Mouse (Mus musculus) liver, embryonic 11.5 days (tissue): ENCODE results near the gene Rtkn2. TPM values are rescaled to one million over a fixed set of nuclear protein-coding genes. Genes with fewer than 3 reads are reported as not detected.

ENCODE experiments used
- ATAC-seq: fragments of 200-750 bp; cut with Nextera tagmentation; replicated peaks from 2 replicates; pipeline ENCODE4 v1.8.0; 2017; ENCODE audit warnings: moderate number of reproducible peaks, mild to moderate bottlenecking, moderate TSS enrichment, moderate library complexity; ENCODE audit not compliant: low FRiP score
- DNase-seq: peaks from one replicate; pipeline ENCODE4 v3.0.0-alpha.2; 2017; ENCODE audit warnings: low spot score
- H3K27ac ChIP-seq: fragments of 300-500 bp; sonication (generic); 2 replicates; pipeline ENCODE4 v1.5.1; 2014; ENCODE audit warnings: mild to moderate bottlenecking, low read depth, low read length, control low read depth
- H3K27me3 ChIP-seq: fragments of 300-500 bp; sonication (generic); replicated peaks from 2 replicates; pipeline ENCODE4 v1.6.1; 2014; ENCODE audit warnings: low read length, mixed read lengths; ENCODE audit not compliant: control insufficient read depth, insufficient read depth
- H3K36me3 ChIP-seq: fragments of 300-500 bp; sonication (generic); 2 replicates; pipeline ENCODE4 v1.6.1; 2014; ENCODE audit warnings: mild to moderate bottlenecking, low read length, moderate library complexity, mixed read lengths; ENCODE audit not compliant: control insufficient read depth, insufficient read depth
- H3K4me1 ChIP-seq: fragments of 300-500 bp; sonication (generic); replicated peaks from 2 replicates; pipeline ENCODE4 v1.6.1; 2014; ENCODE audit warnings: low read length, mixed read lengths; ENCODE audit not compliant: control insufficient read depth, insufficient read depth
- H3K4me2 ChIP-seq: fragments of 300-500 bp; sonication (generic); 2 replicates; pipeline ENCODE4 v1.6.1; 2014; ENCODE audit warnings: mild to moderate bottlenecking, control low read depth, moderate library complexity
- H3K4me3 ChIP-seq: fragments of 300-500 bp; sonication (generic); 2 replicates; pipeline ENCODE4 v1.5.1; 2014; ENCODE audit warnings: low read depth, low read length, control low read depth
- H3K9ac ChIP-seq: fragments of 300-500 bp; sonication (generic); 2 replicates; pipeline ENCODE4 v1.6.1; 2014; ENCODE audit warnings: low read depth, low read length, control low read depth
- H3K9me3 ChIP-seq: fragments of 300-500 bp; sonication (generic); 2 replicates; pipeline ENCODE4 v1.6.1; 2016; ENCODE audit warnings: low read length, inconsistent platforms, mixed read lengths; ENCODE audit not compliant: control insufficient read depth
- WGBS: fragments of 180-500 bp; shearing (Covaris S2); extraction: QIAGEN DNeasy Blood & Tissue Kit; methylation state at CpG from one replicate; pipeline ENCODE4 v1.1.7; 2014; 5-methylcytosine and 5-hydroxymethylcytosine counted together
- polyA plus RNA-seq: library from polyadenylated mRNA; unstranded; fragments of >200 nt; fragmentation: Nextera tagmentation; extraction: Ambion mirVana; gene quantifications from 2 replicates; pipeline ENCODE4 v1.2.1, GENCODE M21; 2014

Rtkn2 gene
- polyA plus RNA-seq, 1 experiment from 2014 or later = 4.9 TPM

DNA sequence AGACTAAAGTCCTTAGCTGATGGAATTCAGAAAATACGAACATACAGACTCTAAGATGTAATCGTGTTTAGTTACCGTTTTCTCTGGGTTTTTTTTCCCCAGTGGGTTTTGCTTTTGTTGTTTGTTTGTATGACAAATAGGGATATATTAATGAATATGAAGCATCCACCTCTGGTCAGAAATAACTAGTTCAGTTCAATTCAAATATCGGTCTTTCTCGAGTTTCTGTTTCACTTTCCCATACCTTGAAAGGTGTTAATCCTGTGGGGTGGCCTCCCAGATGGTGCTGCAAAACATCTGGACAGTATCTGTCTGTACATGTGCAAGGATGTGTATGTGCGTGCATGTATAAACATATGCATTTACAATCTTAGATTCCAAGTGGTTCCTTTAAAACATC is 61.0 kb downstream of the Rtkn2 start:
- DNase-seq = no peak
- Histone ChIP-seq H3K9ac (no peak overlapping the region), H3K4me2 (no peak overlapping the region), H3K9me3 (no peaks in the 10 kb centered on the region), H3K27me3 (no peaks in the 10 kb centered on the region), H3K27ac (no peak overlapping the region), H3K4me3 (no peak overlapping the region), H3K36me3 (0 out of 2 replicates have a peak, but pooled peaks cover 3% of the 10 kb centered on the region), H3K4me1 (peaks cover 4% of the 10 kb centered on the region)
- ATAC-seq = no peak
- WGBS = 85% methylated on average over 6 of the region's 6 CpGs

DNA sequence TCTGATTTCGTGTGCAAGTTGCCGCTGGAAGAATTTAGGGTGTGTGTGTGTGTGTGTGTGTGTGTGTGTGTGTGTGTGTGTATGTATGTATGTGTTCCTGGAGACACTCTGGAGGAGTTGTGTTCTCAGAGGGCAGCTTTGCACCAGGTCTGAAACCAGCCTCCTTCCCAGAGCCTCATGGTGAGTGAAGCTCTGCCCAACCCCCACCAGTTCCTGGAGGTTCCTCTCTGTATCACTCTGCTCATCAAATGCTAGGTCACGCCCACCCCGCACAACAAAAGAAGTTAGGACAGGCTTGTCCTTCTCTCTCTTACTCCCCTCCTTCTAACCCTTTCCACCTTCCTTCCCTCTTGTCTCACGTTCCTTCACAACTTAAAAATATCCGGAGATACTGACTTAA is 64.6 kb downstream of the Rtkn2 start:
- no peak for DNase-seq
- no peak overlapping the region for H3K4me3 ChIP-seq
- WGBS = 35% methylated on average over 6 of the region's 6 CpGs
- H3K9me3 ChIP-seq = no peaks in the 10 kb centered on the region
- H3K27me3 ChIP-seq = no peaks in the 10 kb centered on the region
- H3K4me1 ChIP-seq = peaks cover 4% of the 10 kb centered on the region
- 0 out of 2 replicates have a peak, but pooled peaks cover 3% of the 10 kb centered on the region for H3K36me3 ChIP-seq
- ATAC-seq = no peak
- no peak overlapping the region for H3K4me2 ChIP-seq
- no peak overlapping the region for H3K9ac ChIP-seq
- H3K27ac ChIP-seq = no peak overlapping the region

DNA sequence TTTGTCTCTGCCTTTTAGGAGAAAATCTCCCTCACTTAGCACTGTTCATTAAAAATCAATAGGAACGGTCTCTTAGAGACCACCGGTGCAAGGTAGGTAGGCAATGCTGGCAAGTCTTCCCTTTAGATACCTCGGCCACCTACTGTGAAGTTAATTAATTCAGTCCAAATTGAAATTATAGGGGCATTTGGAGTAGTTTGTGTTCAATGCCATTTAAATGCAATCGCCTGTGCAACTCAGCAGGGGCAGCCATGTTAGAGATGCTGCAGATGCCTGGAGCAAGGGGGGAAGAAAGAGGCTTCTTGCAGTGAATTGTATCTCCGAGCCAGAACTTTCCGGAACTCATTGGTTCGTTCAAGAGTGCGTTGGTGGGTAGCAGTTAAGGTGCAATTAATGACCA is 65.5 kb downstream of the Rtkn2 start:
- ATAC-seq = no peak
- H3K4me2 ChIP-seq = no peak overlapping the region
- no peak overlapping the region for H3K9ac ChIP-seq
- H3K27me3 ChIP-seq = no peaks in the 10 kb centered on the region
- 0 out of 2 replicates have a peak, but pooled peaks cover 3% of the 10 kb centered on the region for H3K36me3 ChIP-seq
- no peak overlapping the region for H3K4me3 ChIP-seq
- no peak overlapping the region for H3K27ac ChIP-seq
- peaks cover 4% of the 10 kb centered on the region for H3K4me1 ChIP-seq
- H3K9me3 ChIP-seq = no peaks in the 10 kb centered on the region
- WGBS = 90% methylated on average over 8 of the region's 8 CpGs
- no peak for DNase-seq

DNA sequence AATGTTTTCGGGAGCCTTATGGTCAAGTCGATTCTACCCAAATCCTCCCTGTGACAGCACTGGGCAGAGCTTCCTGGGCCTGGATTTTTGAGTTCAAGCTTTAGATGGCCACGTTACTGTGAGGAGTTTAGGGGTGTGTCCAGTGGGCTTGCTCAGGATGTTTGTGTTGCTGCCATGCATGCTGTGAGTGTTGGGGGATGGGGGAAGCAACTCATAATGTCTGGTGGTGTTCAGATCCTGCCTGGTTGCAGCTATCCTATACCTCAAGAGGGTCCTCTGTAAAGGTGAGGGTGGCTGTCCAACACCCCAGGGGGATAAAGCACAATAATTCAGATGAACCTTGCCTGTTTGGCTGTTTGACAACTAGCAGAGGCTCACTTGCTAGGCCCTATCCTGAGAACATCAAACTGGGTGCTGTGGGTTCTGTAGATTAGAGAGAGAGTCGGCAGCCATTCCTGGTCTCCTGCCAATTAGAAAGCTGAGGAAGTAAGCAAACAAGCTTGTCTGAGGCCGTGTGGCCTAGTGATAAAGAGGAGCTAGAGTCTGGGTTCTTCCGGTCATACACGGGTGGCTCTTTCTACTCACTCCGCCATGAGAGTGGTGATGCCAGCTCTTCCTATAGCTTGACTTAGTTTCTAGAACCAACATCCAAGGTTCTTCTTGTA is 69.4 kb downstream of the Rtkn2 start:
- DNase-seq (no peak), ATAC-seq (no peak)
- H3K4me3 ChIP-seq = no peak overlapping the region
- H3K36me3 ChIP-seq = no peaks in the 10 kb centered on the region
- H3K4me2 ChIP-seq = no peak overlapping the region
- 67% methylated on average over 8 of the region's 8 CpGs for WGBS
- H3K9ac ChIP-seq = no peak overlapping the region
- no peaks in the 10 kb centered on the region for H3K27me3 ChIP-seq
- H3K27ac ChIP-seq = no peak overlapping the region
- peaks cover 4% of the 10 kb centered on the region for H3K4me1 ChIP-seq
- H3K9me3 ChIP-seq = no peaks in the 10 kb centered on the region

DNA sequence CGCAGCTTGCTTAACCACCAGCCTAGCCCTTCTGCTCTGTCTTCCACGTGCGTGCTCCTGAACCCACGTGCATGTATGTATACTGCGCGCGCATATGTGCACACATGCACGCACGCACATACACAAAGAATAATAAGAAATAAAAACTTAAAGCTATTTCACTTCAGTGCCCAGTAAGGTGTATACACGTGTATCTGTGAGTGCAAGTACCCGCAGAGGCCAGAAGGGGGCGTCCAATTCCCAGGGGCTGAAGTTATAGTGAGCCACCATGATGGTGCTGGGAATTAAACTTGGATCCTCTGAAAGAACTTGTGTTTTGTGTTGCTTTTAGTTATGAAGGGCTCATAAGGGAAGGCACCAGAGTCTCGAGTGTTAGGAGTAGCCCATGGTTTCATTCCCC is 71.5 kb downstream of the Rtkn2 start:
- DNase-seq (no peak), ATAC-seq (no peak)
- H3K27me3 ChIP-seq = no peaks in the 10 kb centered on the region
- no peaks in the 10 kb centered on the region for H3K36me3 ChIP-seq
- H3K4me3 ChIP-seq = no peak overlapping the region
- no peak overlapping the region for H3K4me2 ChIP-seq
- 86% methylated on average over 13 of the region's 13 CpGs for WGBS
- H3K4me1 ChIP-seq = no peaks in the 10 kb centered on the region
- H3K9ac ChIP-seq = no peak overlapping the region
- H3K27ac ChIP-seq = no peak overlapping the region
- H3K9me3 ChIP-seq = no peaks in the 10 kb centered on the region

DNA sequence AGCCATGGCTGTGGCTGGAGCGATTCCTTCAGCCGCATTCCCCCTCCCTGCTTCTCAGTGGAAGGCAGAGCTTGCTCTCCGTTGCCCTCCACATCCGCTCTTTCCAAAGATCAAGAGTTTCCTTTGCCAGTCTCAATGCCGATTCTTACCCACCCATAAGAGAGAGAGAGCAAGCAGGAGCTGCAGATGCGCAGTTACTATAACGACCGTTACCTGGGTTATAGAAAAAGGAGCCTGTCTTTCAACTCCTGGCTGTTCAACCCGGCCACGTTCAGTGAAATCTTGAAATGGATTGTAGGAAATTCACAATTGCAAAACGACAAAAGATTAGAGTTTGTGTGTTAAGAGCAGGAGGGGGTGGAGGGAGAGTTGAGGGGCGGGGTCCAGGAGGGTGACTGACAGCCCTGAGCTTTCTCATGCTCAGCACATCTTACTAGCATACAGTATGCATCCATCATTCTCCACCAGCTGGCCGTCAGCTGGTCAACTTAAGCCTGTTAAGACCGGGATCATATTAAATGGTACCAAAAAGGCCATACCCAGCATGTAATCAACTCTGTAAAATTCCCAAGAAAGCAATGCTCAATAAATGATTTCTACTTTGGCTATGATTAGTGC is 72.1 kb downstream of the Rtkn2 start:
- ATAC-seq = no peak
- Histone ChIP-seq H3K4me1 (no peaks in the 10 kb centered on the region), H3K4me3 (no peak overlapping the region), H3K9me3 (no peaks in the 10 kb centered on the region), H3K27me3 (no peaks in the 10 kb centered on the region), H3K27ac (no peak overlapping the region), H3K9ac (no peak overlapping the region), H3K36me3 (no peaks in the 10 kb centered on the region), H3K4me2 (no peak overlapping the region)
- no peak for DNase-seq
- 87% methylated on average over 14 of the region's 14 CpGs for whole genome bisulfite sequencing

DNA sequence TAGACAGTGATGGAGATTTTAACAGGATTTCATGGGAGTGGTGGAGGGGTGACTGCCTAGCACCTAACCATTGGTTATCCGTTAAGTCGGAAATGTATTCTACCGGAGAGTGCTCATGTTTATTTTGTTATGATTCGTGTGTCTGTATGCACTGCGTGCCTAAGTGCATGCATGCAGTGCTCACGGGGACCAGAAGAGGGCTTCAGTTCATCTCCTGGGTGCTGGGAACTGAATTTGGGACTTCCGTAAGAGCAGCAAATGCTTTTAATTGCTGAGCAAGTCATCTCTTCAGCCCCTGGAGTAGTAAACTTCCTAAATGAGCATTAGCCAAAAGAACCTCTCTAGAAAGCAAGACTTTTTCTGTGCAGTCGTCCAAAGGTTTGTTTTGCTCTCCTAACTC is 72.9 kb downstream of the Rtkn2 start:
- Histone ChIP-seq H3K9me3 (no peaks in the 10 kb centered on the region), H3K9ac (no peak overlapping the region), H3K27me3 (no peaks in the 10 kb centered on the region), H3K4me1 (no peaks in the 10 kb centered on the region), H3K4me2 (no peak overlapping the region), H3K27ac (no peak overlapping the region), H3K4me3 (no peak overlapping the region), H3K36me3 (no peaks in the 10 kb centered on the region)
- WGBS = 86% methylated on average over 8 of the region's 8 CpGs
- DNase-seq (no peak), ATAC-seq (no peak)

DNA sequence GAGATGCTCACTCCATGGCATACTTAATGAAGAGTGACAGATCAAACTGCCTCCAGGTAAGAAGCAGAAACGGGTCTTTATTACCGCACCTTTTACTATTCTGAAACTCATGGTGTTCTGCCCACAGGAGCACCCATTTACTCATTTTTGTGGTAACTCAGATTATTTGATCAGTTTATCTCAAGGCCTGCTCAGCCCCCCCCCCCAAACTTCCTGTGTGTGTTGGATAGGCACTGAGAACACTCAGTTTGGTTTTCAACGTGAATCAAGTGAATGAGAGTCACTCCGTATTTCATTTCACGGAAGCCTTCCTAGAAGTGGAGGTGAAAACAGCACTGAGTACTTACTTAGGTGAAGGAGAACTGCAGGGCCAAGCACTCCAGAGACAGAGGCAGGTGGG is 74.8 kb downstream of the Rtkn2 start:
- H3K4me3 ChIP-seq = no peak overlapping the region
- 77% methylated on average over 5 of the region's 5 CpGs for WGBS

DNA sequence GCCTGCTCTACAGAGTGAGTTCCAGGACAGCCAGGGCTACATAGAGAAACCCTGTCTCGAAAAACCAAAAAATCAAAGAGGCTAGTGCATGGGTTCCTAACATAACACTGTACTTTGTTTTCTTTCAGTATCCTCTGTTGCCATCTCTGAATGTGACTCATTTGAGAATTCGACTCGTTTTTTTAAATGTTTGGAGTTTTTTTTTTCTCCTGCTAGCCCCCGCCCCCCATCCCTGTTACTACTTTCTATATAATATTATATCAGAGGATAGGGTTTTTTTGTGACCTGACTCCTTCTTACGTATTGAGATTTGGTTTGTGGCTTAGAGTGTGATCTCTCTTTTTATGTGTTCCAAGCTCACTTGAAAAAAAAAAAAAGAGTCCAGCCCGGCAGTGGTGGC is 75.3 kb downstream of the Rtkn2 start:
- no peak overlapping the region for H3K9ac ChIP-seq
- H3K4me2 ChIP-seq = no peak overlapping the region
- no peak overlapping the region for H3K27ac ChIP-seq
- H3K9me3 ChIP-seq = no peaks in the 10 kb centered on the region
- WGBS = 85% methylated on average over 6 of the region's 6 CpGs
- no peaks in the 10 kb centered on the region for H3K4me1 ChIP-seq
- no peaks in the 10 kb centered on the region for H3K36me3 ChIP-seq
- ATAC-seq (no peak), DNase-seq (no peak)
- no peak overlapping the region for H3K4me3 ChIP-seq
- no peaks in the 10 kb centered on the region for H3K27me3 ChIP-seq

More for the DNA sequence above, 74.8 kb downstream of the Rtkn2 start:
- Histone ChIP-seq H3K27ac (no peak overlapping the region), H3K9me3 (no peaks in the 10 kb centered on the region), H3K9ac (no peak overlapping the region), H3K36me3 (no peaks in the 10 kb centered on the region), H3K4me1 (no peaks in the 10 kb centered on the region), H3K4me2 (no peak overlapping the region), H3K27me3 (no peaks in the 10 kb centered on the region)
- ATAC-seq = no peak
- no peak for DNase-seq
